ENCODE assay signal across 21 mouse cellular contexts in genomic region chr10:91542201-91542604, GRCm38 (mm10).
DNase-seq lines count a peak whose midpoint lies in the region; ATAC-seq lines count a peak whose summit lies in the region.
"Had no signal": no experiment of that assay in that cellular context is flagged by ENCODE, and none has a peak within 500 bp of the region (broad histone marks: within the 10 kb centered on the region; RNA-seq: fewer than 3 reads in every experiment).

No protein-coding gene starts in this region.

- H3K27me3 ChIP-seq in forebrain, embryonic 14.5 days (replicated peaks; ENCODE audit: control insufficient read depth, insufficient read depth, low read length) = no peaks in the 10 kb centered on the region
- no peaks in the 10 kb centered on the region for H3K27me3 ChIP-seq in midbrain, embryonic 16.5 days (ENCODE audit: control insufficient read depth, insufficient read depth, low read depth, low read length)
- H3K27me3 ChIP-seq: embryonic facial prominence, embryonic 15.5 days; neural tube, embryonic 13.5 days; stomach, embryonic 15.5 days had no signal

- no peak overlapping the region for H3K9ac ChIP-seq in forebrain, embryonic 14.5 days (ENCODE audit: low read length)
- H3K9ac ChIP-seq in midbrain, embryonic 16.5 days (ENCODE audit: low read depth, low read length) = no peak overlapping the region
- H3K9ac ChIP-seq: embryonic facial prominence, embryonic 15.5 days; limb, embryonic 13.5 days; liver, embryonic 14.5 days; neural tube, embryonic 13.5 days; stomach, embryonic 15.5 days had no signal

- H3K36me3 ChIP-seq in forebrain, embryonic 14.5 days (ENCODE audit: control insufficient read depth, insufficient read depth, low read length) = no peaks in the 10 kb centered on the region
- H3K36me3 ChIP-seq in midbrain, embryonic 16.5 days (ENCODE audit: control insufficient read depth, insufficient read depth, low read length) = no peaks in the 10 kb centered on the region
- H3K36me3 ChIP-seq: embryonic facial prominence, embryonic 15.5 days; limb, embryonic 13.5 days; neural tube, embryonic 13.5 days; stomach, embryonic 15.5 days had no signal

- 0 out of 2 replicates have a peak overlapping the region, but pooled peaks have one; percentile 14 for H3K27ac ChIP-seq in forebrain, embryonic 14.5 days (ENCODE audit: low read depth, low read length)
- no peak overlapping the region for H3K27ac ChIP-seq in midbrain, embryonic 16.5 days (ENCODE audit: low read length)
- H3K27ac ChIP-seq: embryonic facial prominence, embryonic 15.5 days; gastrocnemius, adult 2 months; heart, adult 2 months; limb, embryonic 13.5 days; liver, embryonic 14.5 days; neural tube, embryonic 13.5 days; stomach, embryonic 15.5 days had no signal

- WGBS in forebrain, embryonic 14.5 days = 10% methylated on average over 9 of the region's 9 CpGs
- WGBS in midbrain, embryonic 16.5 days = 9% methylated on average over 9 of the region's 9 CpGs

- intact Hi-C loops in heart, postnatal 10 days (cut with DNase I) = loop anchor here (10.0 kb wide), 3 partner anchors 763 to 1473 kb away; no protein-coding TSS in a partner anchor

- H3K4me3 ChIP-seq in forebrain, embryonic 14.5 days (ENCODE audit: low read depth, low read length) = no peak overlapping the region
- H3K4me3 ChIP-seq in midbrain, embryonic 16.5 days (ENCODE audit: low read depth, low read length) = no peak overlapping the region
- H3K4me3 ChIP-seq: embryonic facial prominence, embryonic 15.5 days; gastrocnemius, adult 2 months; heart, adult 2 months; limb, embryonic 13.5 days; neural tube, embryonic 13.5 days; stomach, embryonic 15.5 days had no signal

- no peaks in the 10 kb centered on the region for H3K9me3 ChIP-seq in forebrain, embryonic 14.5 days (replicated peaks; ENCODE audit: control insufficient read depth, low read length)
- no peaks in the 10 kb centered on the region for H3K9me3 ChIP-seq in midbrain, embryonic 16.5 days (replicated peaks; ENCODE audit: control insufficient read depth, low read length, poor library complexity, severe bottlenecking)
- H3K9me3 ChIP-seq: embryonic facial prominence, embryonic 15.5 days; limb, embryonic 13.5 days; neural tube, embryonic 13.5 days; stomach, embryonic 15.5 days had no signal

- DNase-seq in heart, adult 11 months = peak; percentile 71
- no peak for DNase-seq in heart, postnatal 10 days
- peak; percentile 34 for DNase-seq in ZHBTc4 (ENCODE audit: low read depth, low spot score)
- peak; percentile 64 for DNase-seq in forebrain, embryonic 14.5 days (ENCODE audit: low spot score)
- no peak for DNase-seq in spleen, postnatal 36 days (ENCODE audit: low spot score in 2 of 2)
- DNase-seq in cerebellum, postnatal 4 days (ENCODE audit: low spot score in 2 of 2) = no peak
- DNase-seq: B cell, adult 2 months; cerebellum, adult 8-10 months; gastrocnemius, adult 2 months; heart, adult 2 months; heart, postnatal 4 days; kidney, adult 11 months; right cerebral cortex, postnatal 25 days; thymus, adult 18-20 months had no signal

- H3K4me2 ChIP-seq in forebrain, embryonic 14.5 days (ENCODE audit: low read length) = no peak overlapping the region
- no peak overlapping the region for H3K4me2 ChIP-seq in midbrain, embryonic 16.5 days (ENCODE audit: low read length)
- H3K4me2 ChIP-seq: embryonic facial prominence, embryonic 15.5 days; limb, embryonic 13.5 days; neural tube, embryonic 13.5 days; stomach, embryonic 15.5 days had no signal

- peak; percentile 69 for ATAC-seq in forebrain, embryonic 14.5 days
- ATAC-seq in midbrain, embryonic 16.5 days = peak; percentile 59; the same call in 1 of the 2 replicates
- ATAC-seq: hindbrain, embryonic 16.5 days had no signal

- H3K4me1 ChIP-seq in forebrain, embryonic 14.5 days (ENCODE audit: control insufficient read depth, insufficient read depth, low read length) = peaks cover 18% of the 10 kb centered on the region
- H3K4me1 ChIP-seq in midbrain, embryonic 16.5 days (ENCODE audit: control insufficient read depth, insufficient read depth, low read length) = peaks cover 24% of the 10 kb centered on the region
- H3K4me1 ChIP-seq: embryonic facial prominence, embryonic 15.5 days; stomach, embryonic 15.5 days had no signal

Comparison
In these comparisons a context has a peak if more than half of its experiments do, and no peak if none do; other contexts are left out.
1. DNase-seq: peak in heart, adult 11 months (single experiment), ZHBTc4 (single experiment) and forebrain, embryonic 14.5 days (single experiment); none in heart, postnatal 10 days (0 of 2), spleen, postnatal 36 days (0 of 2) and cerebellum, postnatal 4 days (0 of 2).